Mouse (Mus musculus) kidney, postnatal 25 days (tissue): ENCODE data around the gene Ccdc188.
"Not testable (repeated sequence)": the region's sequence is repeated elsewhere in the genome, so short reads cannot be mapped to it uniquely, and the experiment has no call there.

Experiments
- DNase-seq, 2 experiments: peaks; one replicate each; pipeline ENCODE4 v3.0.0; 2021; ENCODE audit warnings: mixed read lengths in 2 of 2

Gene Ccdc188

GRCm38 (mm10) chr16:18217579-18217978 is at the start of gene Ccdc188:
Gene Ccdc188 (plus strand): TSS chr16:18217879.
- no peak for DNase-seq

DNA sequence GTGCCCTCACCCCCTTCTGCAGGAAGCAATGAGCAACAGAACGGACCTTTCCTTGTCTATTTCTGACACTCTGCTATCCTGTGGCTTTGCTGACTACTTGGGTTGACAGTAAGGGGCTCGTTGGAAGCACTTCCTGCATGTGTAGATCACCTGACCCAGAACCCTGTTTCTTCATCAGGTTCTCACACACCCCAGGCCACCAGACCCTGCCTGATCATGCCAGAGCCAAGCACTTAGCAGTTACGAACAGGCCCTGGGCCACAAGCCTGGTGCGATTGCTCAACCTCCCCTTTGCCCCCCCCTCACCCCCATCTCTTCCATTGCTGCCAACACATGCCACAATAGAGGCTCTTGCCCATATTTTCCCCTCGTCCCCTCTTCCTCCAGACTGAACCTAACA is 48.5 kb upstream of the Ccdc188 start:
- no peak for DNase-seq

DNA sequence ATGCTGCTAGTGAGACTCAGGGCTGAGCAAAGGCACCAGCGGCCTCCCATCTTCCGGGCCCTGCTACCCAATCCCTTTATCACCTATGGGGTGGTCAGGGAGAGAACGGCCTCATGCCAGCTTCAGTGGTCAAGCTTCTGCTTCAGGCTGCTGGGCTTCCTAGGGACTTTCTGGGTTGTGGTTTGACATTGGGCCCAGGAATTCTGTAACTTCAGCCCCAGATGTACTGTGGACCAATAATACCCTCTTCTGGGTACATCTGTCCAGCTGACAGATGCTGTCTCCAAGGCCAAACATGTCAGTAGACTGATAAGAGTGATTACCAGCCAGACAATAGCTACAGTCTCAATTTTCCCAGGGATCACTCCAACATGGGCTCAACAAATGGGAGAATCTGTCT is 47.9 kb upstream of the Ccdc188 start:
- no peak for DNase-seq

DNA sequence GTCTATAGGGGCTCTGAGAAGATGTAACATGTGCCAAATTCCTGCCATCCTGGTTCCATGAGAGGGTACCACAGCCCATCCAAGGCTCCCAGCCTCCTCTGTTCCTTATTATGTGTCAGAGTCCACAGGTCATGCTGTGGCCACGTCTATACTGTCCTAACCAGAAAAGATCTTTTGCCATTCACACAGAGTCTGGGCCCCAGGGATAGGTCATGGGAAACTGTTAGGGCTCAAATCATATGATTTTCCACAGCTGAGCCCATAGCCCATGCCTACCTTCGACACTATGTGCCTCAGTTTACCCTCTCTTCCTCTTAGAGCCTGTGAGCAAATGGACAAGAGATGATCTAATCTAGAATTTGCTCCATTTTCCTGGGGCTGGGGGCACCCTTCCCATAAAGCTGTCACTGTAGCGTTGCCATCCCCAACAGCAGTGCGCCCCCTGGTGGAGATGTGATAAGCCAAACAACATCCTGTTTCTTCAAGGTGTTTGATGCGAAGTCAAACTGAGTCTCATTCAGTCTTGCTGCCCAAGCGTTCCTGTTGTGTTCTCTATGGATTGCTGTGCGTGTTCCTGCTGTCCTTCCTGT is 45.3 kb upstream of the Ccdc188 start:
- peak; percentile 77 to 91 for DNase-seq

- DNase-seq: no peak
Measured at GRCm38 (mm10) chr16:18173231-18173630, 44.4 kb upstream of the Ccdc188 start.

- DNase-seq: no peak
Measured at GRCm38 (mm10) chr16:18173788-18174187, 43.9 kb upstream of the Ccdc188 start.

- no peak for DNase-seq
Measured at GRCm38 (mm10) chr16:18175817-18176541, 41.7 kb upstream of the Ccdc188 start.

DNA sequence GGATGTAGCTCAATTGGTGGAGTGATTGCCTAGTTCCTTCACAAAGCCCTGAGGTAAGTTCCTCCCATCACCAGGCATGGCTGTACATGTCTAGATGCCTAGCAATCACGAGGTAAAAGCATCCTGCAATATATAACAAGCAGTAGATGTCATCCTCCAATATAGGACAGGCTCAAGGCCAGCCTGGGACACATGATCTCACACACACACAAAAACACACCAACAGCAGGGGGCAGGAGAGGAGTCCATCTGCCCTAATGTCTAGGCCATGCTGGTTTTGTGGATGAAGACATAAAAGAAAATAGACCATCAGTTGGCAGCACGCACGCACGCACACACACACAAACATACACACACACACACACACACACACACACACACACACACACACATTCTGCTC is 40.9 kb upstream of the Ccdc188 start:
- DNase-seq: peak in 1 of 2 experiments; percentile 43

DNA sequence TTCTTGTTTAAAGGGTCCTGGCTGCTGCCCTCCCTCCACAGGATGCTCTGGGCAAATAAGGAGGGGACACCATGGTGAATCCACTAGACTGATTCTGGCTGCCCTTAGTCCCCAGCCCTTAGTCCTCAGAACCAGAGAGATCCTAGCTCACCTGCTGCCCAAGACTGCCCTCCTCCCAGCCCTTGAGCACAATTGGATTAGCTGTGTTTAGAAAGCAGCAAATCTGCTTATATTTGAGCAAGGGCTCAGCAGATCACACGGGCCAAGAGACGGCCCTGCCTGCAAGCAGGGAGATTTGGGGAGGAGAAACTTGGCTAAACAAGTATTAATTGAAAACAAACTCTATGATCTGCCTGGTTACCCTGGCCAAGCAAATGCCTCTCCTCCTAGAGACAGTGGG is 38.1 kb upstream of the Ccdc188 start:
- DNase-seq: no peak

GRCm38 (mm10) chr16:18181398-18181797 is 36.3 kb upstream of the Ccdc188 start:
- DNase-seq: no peak

DNA sequence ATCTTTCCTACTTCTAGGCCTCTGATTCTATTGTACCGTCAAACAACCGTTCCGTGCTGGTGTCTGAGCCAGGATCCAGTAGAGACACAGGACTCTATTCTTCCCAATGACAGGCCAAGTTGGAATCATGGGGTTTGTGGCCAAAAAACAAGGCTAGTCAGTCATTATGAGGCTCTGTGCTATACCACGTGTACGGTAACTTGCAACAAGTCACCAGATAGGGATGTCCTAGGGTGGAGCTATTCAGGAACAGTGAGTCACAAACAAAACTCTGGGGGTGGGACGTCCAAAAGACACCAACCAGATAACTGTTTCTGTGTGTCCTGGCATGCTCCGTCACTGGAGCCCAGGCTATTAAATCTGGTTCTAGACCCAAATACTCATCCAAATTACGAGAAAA is 34.9 kb upstream of the Ccdc188 start:
- no peak for DNase-seq

GRCm38 (mm10) chr16:18185715-18186449 is 31.8 kb upstream of the Ccdc188 start:
- DNase-seq: no peak

DNA sequence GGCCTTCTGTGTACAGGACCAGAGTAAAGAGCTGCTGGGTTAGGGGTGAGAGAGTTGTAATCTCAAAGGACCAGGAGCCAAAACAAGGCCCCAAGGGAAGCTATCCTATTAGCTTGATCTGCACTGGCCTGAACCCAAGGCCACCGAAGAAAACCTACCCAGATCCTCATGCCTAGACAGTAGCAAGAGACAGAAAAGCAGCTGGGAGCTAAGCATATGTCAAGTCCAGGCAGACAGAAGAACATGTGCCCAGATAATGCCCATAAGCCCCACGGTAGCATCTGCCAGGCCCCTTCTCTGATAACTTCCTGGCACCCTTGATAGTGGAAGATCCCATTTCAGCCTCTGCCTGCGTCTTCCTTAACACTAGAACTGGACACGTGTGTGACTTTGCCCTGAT is 30.9 kb upstream of the Ccdc188 start:
- DNase-seq: no peak

DNA sequence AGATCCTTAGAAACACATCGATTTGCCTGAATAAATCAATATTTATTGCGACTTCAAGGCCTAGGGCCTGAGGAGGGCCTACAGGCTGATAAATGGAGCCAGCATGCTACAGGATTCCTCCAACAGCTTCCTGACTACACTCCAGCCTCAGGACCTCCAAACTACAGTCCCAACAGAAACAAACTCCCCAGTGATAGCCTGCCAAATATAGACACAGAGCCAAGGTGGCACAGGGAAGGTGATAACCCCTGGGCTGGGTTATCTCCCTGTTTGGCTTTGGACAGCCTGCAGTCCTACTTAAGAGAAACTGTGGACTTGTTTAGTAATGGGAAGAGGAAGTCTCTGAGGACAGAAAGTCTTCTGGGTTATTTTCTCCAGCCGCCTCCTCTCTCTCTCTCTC is 30.5 kb upstream of the Ccdc188 start:
- DNase-seq: no peak

- DNase-seq: no peak
Measured at GRCm38 (mm10) chr16:18191006-18191405, 26.7 kb upstream of the Ccdc188 start.

- peak; percentile 63 to 86 for DNase-seq
Measured at GRCm38 (mm10) chr16:18194208-18194985, 23.3 kb upstream of the Ccdc188 start.

- peak in 1 of 2 experiments; percentile 9 for DNase-seq
Measured at GRCm38 (mm10) chr16:18195068-18195467, 22.6 kb upstream of the Ccdc188 start.

- DNase-seq: not testable (repeated sequence)
Measured at GRCm38 (mm10) chr16:18195561-18195960, 22.1 kb upstream of the Ccdc188 start.

DNA sequence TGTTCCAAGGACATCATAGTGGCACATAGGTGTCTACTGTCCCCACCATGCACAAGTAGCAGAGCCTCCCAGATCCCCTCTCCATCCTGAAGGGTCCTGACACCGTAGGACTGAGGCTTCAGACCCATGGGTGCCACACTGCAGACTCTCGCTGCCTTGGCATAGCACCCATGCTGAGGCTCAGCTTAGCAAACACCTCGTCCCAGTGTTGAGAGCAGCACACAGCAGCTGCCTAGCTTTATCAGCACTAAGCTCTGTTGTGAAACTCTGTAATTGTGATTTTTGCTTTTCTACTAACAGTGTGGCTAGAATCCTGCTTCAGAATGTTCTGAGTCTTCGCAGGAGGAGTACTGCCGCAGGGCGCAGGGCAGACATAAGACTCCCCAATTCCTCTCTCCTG is 19.8 kb upstream of the Ccdc188 start:
- no peak for DNase-seq

DNA sequence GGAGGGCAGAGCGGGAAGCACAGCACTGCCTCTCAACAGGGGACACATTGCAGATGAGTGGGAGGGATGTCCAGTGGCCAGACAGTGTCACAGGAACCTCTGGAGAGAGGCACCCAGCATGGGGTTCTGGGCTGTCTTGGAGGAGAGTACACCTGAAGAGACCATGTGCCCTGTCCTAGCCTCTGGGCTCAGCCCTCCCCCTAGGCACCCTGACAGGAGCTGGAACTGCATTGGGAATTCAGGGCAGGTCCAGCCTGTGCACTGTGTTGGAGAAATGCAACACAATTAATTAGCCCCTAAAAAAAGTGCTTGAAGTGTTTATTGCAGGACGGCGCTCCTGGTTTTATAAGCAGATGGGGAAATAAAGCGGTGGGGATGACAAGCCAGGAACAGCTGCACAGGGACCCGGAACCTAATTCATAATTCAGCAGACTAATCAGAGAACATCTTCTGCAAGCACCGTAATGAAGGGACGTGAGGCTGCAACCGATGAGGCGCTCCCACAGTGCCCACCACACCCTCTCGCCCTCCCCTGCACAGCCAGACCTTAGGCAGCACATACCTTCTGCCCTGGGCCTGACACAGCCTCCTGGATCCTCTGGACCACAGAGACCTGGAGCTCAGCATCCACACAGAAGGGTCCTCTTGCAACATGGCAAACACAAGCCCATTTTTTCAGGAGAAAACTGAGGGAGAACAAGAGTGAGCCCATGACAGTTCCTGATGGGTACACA is 19.1 kb upstream of the Ccdc188 start:
- no peak for DNase-seq

DNA sequence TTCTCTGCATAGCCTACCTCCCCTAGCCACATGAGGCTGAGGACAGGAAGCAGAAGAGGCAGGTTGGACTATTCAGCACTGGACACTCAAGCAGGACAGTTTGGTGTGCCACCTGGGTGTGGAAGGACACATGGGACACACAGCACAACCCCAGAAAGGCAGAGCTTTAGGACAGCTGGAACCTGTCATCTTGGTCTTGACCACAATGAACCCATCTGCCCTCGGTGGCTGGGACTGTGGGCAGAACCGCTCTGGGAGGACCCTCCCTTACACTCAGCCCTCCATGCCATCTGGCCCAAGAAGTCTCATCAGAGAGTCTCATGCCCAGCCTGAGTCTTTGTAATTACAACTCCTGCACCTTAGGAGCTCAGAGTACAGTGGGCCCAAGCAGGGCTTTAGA is 17.6 kb upstream of the Ccdc188 start:
- no peak for DNase-seq

- DNase-seq: no peak
Measured at GRCm38 (mm10) chr16:18201620-18202019, 16.1 kb upstream of the Ccdc188 start.
